Mouse (Mus musculus) cerebellum, postnatal 36 days (tissue): ENCODE results near the gene Hipk4.

Source experiments
- DNase-seq, 2 experiments: peaks; one replicate each; pipeline ENCODE4 v3.0.0; 2021 to 2022; ENCODE audit warnings: mixed read lengths in 2 of 2

The Hipk4 gene

DNA sequence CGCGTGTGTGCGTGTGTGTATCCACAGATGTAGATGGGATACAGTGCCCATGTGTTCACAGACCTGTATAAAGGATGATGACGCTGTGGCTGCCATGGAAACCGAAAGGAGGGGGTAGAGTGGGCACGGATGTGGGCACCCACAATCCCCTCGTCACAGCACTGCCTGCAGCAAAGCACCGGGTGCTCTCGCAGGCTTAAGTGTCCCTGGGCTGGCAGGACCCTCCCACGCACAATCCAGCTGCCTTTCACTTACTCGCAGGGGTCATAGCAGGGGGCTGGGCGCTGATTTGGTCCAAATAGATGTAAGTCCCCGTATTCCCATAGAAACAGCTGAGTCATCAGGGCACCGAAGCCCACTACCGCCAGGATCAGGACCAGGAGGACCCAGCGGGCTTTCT lies 18.4 kb downstream of the Hipk4 start:
- no peak for DNase-seq

- DNase-seq = no peak
These were observed 18.9 kb downstream of the Hipk4 start for GRCm38 (mm10) chr7:27541922-27542321.

- DNase-seq = peak; percentile 76 to 84
These were observed 19.4 kb downstream of the Hipk4 start for GRCm38 (mm10) chr7:27542392-27543033.

- no peak for DNase-seq
These were observed 20.0 kb downstream of the Hipk4 start for GRCm38 (mm10) chr7:27543065-27543464.

GRCm38 (mm10) chr7:27543851-27544250 lies 20.8 kb downstream of the Hipk4 start:
- no peak for DNase-seq

GRCm38 (mm10) chr7:27544675-27545370 lies 21.8 kb downstream of the Hipk4 start:
- DNase-seq = no peak

DNA sequence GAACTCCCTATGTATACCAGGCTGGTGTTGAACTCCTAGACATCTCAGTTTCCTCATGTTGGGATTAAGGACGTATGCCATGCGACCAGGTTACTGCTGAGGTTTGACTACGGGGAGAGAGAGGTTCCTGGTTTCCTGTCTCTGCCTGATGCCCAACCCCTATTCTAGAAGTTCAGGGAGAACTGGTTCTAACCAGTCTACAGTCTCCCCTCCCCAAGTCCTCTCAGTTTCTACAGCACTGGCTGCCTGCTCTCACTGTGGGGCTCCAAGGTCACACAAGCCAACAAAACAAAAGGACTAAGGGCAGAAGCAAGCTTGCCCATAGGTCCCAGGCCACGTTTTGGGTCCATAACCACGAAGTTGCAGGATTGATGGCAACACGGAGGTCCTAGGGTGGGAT lies 26.5 kb downstream of the Hipk4 start:
- DNase-seq = no peak

DNA sequence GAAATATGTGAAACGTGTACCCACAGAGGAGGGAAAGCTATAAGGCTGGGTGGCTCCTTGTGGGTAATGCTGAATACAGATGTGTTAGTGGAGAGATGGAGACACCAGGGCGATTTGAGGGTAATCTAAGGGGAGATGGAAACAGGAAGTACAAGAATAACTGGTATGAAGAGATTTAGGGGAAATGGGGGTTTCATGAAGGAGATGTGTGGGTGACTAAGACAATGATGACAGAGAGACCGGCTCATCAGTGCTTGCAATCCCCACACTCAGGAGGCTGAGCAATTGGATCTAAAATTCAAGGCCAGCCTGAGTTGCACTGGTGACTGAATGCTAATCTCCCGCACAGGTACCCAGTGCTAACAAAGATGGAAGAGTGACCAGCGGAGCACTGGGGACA lies 29.0 kb downstream of the Hipk4 start:
- DNase-seq = no peak

GRCm38 (mm10) chr7:27552931-27553513 lies 30.0 kb downstream of the Hipk4 start, which contains the start of the genes Pld3 and 2310022A10Rik:
Gene Pld3, minus strand, starts transcription at chr7:27553218.
Gene 2310022A10Rik, plus strand, starts transcription at chr7:27553233.
- DNase-seq = peak; percentile 95 to 98

DNA sequence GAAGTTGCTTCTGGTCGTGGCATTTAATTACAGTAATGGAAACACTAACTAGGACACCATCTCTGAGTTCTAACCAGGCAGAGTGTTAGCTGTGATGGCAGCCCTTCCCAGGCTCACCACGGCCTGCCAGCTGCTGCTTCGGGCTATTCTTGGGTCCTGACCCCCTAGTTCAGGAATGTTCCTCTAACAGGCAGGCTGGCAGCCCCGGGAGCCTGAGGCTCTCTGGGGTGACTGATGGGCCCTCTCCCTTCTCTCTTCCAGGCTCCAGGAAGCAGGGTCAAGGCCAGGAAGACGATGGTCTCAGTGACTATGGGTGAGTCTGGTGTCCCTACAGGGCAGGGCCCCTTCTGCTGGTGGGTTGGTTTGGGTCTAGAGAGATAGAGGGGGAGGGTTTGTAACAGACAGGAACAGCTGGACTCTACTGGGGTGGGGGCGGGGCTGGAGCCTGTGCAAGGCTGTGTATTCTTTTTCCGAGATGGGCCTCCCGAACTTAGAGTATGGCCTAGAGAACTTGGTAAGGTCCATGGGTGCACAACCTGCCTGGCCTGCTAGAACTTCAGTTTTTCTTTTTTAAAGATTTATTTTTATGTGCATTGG lies 37.3 kb downstream of the Hipk4 start:
- no peak for DNase-seq

DNA sequence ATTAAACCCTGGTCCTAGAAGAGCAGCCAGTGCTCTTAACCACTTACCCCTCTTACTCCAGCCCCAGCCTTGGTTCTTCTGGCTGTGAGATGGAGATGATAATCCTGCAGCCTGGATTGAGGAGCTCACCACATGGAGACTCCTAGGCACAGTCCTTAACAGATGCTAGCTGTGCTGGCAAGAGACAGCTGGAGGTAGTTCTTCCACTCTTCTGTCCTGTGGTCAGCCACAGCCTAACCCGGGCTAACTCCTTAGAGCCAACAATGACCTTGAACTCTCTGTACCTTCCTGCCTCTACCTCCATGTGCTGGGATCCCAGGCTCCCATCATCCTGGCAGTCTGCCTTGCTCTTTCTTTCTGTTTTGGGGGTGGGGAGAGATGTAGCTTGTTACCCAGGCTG lies 37.9 kb downstream of the Hipk4 start:
- no peak for DNase-seq

DNA sequence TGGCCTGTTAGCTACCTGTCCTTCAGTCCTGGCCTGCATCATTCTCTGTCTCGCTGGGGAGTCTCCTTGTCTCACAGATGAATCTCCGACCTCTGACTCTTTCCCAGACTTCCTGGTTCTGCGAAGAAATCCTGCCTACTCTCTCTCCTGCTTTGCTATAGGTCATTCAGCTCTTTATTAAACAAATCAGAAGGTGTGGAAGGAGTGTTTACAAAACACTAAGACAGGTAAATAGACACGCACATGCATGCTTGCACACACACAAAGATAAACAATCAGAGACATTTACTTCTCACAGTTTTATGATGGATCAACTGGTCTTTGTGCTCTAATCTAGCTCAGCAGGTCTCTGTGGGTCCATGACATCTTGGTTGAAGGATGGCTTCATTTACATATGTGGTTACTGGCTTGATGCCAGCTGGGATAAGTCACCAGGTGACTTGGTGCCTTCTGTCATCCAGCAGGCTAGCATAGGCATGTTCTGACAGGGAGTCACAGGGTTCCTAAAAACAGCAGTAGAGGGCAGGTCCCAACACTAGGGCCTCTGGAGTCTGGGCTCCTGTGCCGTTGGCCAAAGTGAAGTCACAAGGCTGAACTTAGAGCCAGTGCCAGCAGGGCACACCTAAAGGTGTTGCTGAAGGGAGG lies 46.6 kb downstream of the Hipk4 start:
- peak in 1 of 2 experiments; percentile 26 for DNase-seq

DNA sequence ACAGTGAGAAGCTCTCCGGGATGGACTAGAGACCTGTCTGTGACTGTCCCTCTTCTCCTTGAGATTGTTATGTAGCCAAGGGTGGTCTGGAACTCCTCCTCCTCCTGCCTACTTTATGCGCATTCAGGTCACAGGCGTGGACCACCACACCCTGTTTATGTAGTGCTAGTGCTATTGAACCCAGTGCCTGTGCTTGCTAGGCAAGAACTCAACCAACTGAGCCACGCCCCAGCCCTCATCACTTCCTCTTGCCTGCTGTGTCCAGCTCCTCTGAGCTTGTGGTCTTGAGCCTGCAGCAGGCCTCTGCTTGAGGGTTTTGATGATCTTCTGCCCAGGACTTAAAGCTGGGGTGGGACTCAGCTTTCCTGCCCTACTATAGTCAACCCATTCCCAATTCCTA lies 49.1 kb downstream of the Hipk4 start:
- DNase-seq = no peak

GRCm38 (mm10) chr7:27574124-27574880 lies 51.2 kb downstream of the Hipk4 start:
- no peak for DNase-seq

DNA sequence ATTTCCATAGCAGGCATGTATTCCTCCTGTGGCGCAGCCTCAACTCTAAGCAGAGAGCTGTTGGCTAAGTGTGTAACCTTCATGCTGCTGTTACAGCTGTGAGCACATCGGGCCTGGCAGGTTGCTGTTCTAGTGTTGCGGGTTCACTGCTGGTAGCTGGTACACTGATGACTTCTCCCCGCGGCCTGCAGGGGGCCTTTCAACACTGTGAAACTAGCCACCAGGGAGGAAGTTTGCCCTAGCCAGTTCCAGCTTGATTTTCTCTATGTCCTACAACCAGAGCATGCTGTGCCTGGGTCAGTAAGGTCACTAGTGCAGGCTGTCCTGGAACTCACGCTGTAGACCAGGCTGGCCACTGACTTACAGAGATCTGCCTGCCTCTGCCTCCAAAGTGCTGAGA lies 53.8 kb downstream of the Hipk4 start:
- DNase-seq = peak; percentile 57 to 63

- no peak for DNase-seq
These were observed 54.5 kb downstream of the Hipk4 start for GRCm38 (mm10) chr7:27577589-27577988.

DNA sequence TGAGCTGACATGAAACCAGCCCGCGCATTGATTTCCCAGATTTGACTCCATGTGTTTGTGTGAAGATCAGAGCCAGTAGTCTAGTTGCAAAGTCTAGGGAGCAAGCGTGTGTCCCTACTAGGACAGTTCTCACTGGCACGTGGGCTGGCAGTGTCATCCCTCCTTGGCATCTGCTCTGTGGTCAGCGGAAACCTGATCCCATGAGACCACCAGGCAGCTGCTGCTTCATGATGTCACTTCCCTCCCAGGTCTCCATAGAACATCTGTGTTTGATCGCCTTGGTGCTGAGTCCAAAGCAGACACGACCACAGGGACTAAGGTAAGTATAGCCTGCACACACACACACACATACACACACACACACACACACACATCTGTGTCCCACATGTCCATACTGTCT lies 55.4 kb downstream of the Hipk4 start:
- DNase-seq = no peak

DNA sequence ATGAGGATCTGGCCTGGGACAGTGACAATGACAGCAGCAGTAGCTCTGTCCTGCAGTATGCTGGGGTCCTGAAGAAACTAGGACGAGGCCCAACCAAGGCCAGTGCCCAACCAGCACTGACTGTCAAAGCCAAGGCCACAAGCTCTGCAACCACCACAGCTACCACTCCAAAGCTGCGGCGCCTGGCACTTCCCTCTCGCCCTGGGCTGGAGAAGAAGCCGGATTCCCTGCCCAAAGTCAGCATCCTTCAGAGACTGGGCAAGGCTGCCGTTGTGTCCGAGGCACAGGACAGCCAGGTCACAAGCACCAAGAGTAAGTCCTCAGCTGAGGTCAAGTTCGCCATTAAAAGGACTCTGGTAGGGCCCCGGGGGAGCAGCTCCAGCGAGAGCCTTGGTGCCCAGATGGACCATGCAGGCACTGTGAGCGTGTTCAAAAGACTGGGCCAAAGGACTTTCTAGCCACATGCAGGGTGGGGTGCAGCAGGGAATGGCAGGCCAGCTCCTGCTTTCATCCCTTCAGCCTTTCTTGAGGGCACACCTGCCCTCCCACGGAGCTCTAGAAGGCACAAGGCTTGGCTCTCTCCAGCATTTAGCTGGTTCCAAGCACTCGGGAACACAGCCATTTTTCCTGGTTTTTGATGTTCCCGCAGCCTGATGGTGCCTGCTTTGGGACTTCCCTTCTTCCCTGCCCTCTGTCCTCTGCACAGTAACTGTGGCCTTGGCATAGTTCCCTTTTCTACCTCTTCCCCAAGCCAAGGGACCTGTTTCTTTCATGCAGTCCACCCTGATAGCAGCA lies 57.5 kb downstream of the Hipk4 start:
- no peak for DNase-seq
